Mouse (Mus musculus): ENCODE measurements around the gene Sept3. TPM values are rescaled to one million over a fixed set of nuclear protein-coding genes. Genes with fewer than 3 reads are reported as not detected.

Sept3 gene
- polyA plus RNA-seq, 1 experiment from 2014 or later: 2.0 TPM

GRCm38 (mm10) chr15:82338593-82339112 is 64.0 kb downstream of the Sept3 start, which contains the start of the genes Naga, Pheta2 and Smdt1:
Gene Naga (minus strand): TSS chr15:82338925.
Gene Pheta2 (plus strand): TSS chr15:82338942.
Gene Smdt1 (plus strand): TSS chr15:82338959.
- POLR2A ChIA-PET: interaction anchor here (0.8 to 1.5 kb wide), 3 partner anchors 14 to 57 kb away, joined by 3 to 9 read pairs (median 3); no protein-coding TSS in a partner anchor
- ATAC-seq (peak; percentile 88), DNase-seq (ENCODE audit: low read depth, low spot score) (peak; percentile 79)
- no peak for TF ChIP-seq CTCF (IDR thresholded peaks at IDR 0.05)
- CTCF ChIA-PET: interaction anchor here (1.1 to 1.8 kb wide), 3 partner anchors 14 to 19 kb away, joined by 3 to 6 read pairs (median 5); partner anchors contain the start of gene Ndufa6
- in situ Hi-C loops (cut with MboI; ENCODE audit: low pct_unique_long_range_greater_than_20kb): no loop called here
- H3K27me3 ChIP-seq: no peaks in the 10 kb centered on the region

DNA sequence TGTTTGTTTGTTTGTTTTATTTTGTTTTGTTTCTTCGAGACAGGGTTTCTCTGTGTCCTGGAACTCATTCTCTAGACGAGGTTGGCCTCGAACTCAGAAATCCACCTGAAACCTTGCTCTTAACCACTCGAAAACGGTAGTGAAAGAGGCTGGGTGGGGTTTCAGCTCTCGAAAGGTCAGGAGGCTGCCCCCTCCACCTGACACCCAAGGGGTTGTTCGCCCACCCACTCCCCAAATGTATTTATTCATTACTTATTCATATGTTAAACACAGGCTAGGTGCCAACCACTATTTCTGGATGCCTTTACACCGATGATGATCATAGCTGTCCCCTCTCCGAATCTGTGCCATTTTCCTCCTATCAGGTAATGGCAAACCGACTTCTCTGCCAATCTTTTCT is 64.5 kb downstream of the Sept3 start:
- ChIA-PET CTCF (interaction anchor here (1.5 to 1.8 kb wide), 2 partner anchors 15 kb away, joined by 5 to 6 read pairs; partner anchors contain the start of gene Ndufa6), POLR2A (interaction anchor here (0.8 to 1.5 kb wide), 3 partner anchors 34 to 57 kb away, joined by 3 to 9 read pairs (median 3); no protein-coding TSS in a partner anchor)
- no peak for ATAC-seq
- no peak for DNase-seq (ENCODE audit: low read depth, low spot score)
- in situ Hi-C loops (cut with MboI; ENCODE audit: low pct_unique_long_range_greater_than_20kb): no loop called here
- H3K27me3 ChIP-seq: no peaks in the 10 kb centered on the region
- no peak for TF ChIP-seq CTCF (IDR thresholded peaks at IDR 0.05)

GRCm38 (mm10) chr15:82339634-82340254 is 65.1 kb downstream of the Sept3 start:
- no peak for TF ChIP-seq CTCF (IDR thresholded peaks at IDR 0.05)
- POLR2A ChIA-PET: interaction anchor here (1.4 kb wide), 1 partner anchor 35 kb away, joined by 3 read pairs; no protein-coding TSS in a partner anchor
- in situ Hi-C loops (cut with MboI; ENCODE audit: low pct_unique_long_range_greater_than_20kb): no loop called here
- no peaks in the 10 kb centered on the region for H3K27me3 ChIP-seq
- CTCF ChIA-PET: interaction anchor here (1.8 kb wide), 1 partner anchor 14 kb away, joined by 5 read pairs; the partner anchor contains the start of gene Ndufa6
- ATAC-seq (no peak), DNase-seq (ENCODE audit: low read depth, low spot score) (no peak)

GRCm38 (mm10) chr15:82340414-82341035 is 65.8 kb downstream of the Sept3 start:
- H3K27me3 ChIP-seq: no peaks in the 10 kb centered on the region
- DNase-seq (ENCODE audit: low read depth, low spot score): no peak
- in situ Hi-C loops (cut with MboI; ENCODE audit: low pct_unique_long_range_greater_than_20kb): no loop called here
- ATAC-seq: no peak
- ChIA-PET CTCF (no interaction called here), POLR2A (interaction anchor here (1.4 kb wide), 1 partner anchor 36 kb away, joined by 3 read pairs; no protein-coding TSS in a partner anchor)
- TF ChIP-seq CTCF (IDR thresholded peaks at IDR 0.05): no peak

DNA sequence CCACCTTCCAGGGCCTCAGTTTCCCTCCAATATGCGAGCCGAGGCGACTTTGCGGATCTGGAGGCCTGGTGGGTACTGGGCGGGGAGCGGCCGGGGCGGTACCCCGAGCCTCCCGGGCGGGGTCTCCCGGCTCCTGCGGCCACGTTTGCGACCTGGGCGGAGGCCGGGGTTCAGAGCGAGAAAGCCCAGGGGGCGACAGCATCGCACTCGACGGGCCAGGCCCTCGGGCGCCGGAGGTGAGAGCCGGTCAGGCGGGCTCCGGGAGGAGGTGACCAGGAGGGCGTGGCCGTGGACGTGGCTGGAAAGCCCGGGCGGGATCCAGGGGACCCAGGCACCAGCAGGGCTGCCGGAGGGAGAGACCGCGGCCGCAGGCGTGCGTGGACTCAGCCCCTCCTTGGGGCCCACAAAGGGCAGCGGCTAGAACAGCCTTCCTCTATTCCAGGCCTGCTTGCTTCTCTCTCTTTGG is 66.4 kb downstream of the Sept3 start:
- CTCF ChIA-PET: no interaction called here
- in situ Hi-C loops (cut with MboI; ENCODE audit: low pct_unique_long_range_greater_than_20kb): no loop called here
- ATAC-seq: no peak
- no peak for TF ChIP-seq CTCF (IDR thresholded peaks at IDR 0.05)
- POLR2A ChIA-PET: no interaction called here
- DNase-seq (ENCODE audit: low read depth, low spot score): no peak
- no peaks in the 10 kb centered on the region for H3K27me3 ChIP-seq

- TF ChIP-seq CTCF (IDR thresholded peaks at IDR 0.05): no peak
- DNase-seq (ENCODE audit: low read depth, low spot score) (no peak), ATAC-seq (no peak)
- no peaks in the 10 kb centered on the region for H3K27me3 ChIP-seq
- ChIA-PET POLR2A (no interaction called here), CTCF (no interaction called here)
- in situ Hi-C loops (cut with MboI; ENCODE audit: low pct_unique_long_range_greater_than_20kb): no loop called here
These were observed 67.2 kb downstream of the Sept3 start for GRCm38 (mm10) chr15:82341675-82342542.

DNA sequence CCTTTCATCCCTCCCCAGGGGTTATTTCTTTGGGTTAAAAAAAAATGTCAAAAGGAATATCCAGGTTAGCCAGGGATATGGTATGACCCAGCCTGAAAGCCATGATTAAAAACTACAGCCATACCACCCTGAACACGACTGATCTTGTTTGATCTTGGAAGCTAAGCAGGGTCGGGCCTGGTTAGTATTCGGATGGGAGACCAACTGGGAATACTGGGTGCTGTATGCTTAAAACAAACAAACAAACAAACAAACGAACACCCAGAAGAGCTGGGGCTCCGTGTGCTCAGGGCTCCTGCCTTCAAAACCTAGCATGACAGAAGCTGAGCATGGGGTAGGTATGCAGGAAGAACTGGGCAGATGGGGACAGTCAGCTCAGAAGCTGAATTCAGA is 67.8 kb downstream of the Sept3 start:
- no peaks in the 10 kb centered on the region for H3K27me3 ChIP-seq
- POLR2A ChIA-PET: no interaction called here
- DNase-seq (ENCODE audit: low read depth, low spot score): no peak
- CTCF ChIA-PET: no interaction called here
- in situ Hi-C loops (cut with MboI; ENCODE audit: low pct_unique_long_range_greater_than_20kb): no loop called here
- no peak for ATAC-seq
- TF ChIP-seq CTCF (IDR thresholded peaks at IDR 0.05): no peak

DNA sequence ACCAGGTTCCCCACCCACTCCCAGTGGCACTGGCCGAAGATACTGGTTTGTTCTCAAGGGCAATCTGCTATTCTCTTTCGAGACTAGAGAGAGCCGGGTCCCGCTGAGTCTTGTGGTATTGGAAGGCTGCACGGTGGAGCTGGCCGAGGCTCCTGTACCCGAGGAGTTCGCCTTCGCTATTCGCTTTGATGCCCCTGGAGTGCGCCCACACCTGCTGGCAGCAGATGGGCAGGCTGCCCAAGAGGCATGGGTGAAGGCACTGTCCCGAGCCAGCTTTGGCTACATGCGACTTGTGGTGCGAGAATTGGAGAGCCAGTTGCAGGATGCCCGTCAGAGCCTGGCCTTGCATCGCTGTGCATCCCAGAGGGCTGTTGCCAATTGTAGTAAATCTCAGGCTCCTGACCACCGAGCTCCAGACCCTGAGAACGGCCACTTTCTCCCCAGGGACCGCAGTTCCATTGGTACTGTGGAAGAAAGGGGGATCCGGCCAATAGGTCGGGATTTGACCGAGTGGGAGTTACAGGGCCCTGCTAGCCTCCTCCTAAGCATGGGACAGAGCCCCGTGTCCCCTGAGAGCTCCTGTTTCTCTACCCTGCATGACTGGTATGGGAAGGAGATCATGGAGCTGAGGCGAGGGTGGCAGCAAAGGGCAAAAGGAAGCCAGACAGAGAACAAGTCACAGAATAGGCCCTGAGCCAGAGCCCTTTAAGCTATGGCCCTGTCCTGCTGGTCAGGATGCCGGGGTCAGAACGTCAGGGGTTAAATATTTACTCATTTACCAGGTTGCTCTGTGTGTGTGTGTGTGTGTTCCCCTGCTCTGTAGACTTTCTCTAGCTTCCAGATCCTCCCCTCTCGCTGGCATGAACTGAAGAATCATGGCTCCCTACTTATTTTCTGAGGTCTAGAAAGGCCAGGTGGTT is 68.9 kb downstream of the Sept3 start:
- in situ Hi-C loops (cut with MboI; ENCODE audit: low pct_unique_long_range_greater_than_20kb): no loop called here
- ChIA-PET CTCF (no interaction called here), POLR2A (no interaction called here)
- H3K27me3 ChIP-seq: no peaks in the 10 kb centered on the region
- no peak for TF ChIP-seq CTCF (IDR thresholded peaks at IDR 0.05)
- ATAC-seq: no peak
- no peak for DNase-seq (ENCODE audit: low read depth, low spot score)

Other genes starting within 250 kb of the Sept3 start
- 57.0 TPM for gene Desi1, start 241.0 kb upstream of the Sept3 start, polyA plus RNA-seq (2021)
- gene Snu13, start 227.3 kb upstream of the Sept3 start, polyA plus RNA-seq (2021): 120 TPM
- gene 4930407I10Rik, start 215.7 kb upstream of the Sept3 start, polyA plus RNA-seq (2021): not detected
- not detected for gene Mei1, start 204.9 kb upstream of the Sept3 start, polyA plus RNA-seq (2021)
- 18.0 TPM for gene Ccdc134, start 147.0 kb upstream of the Sept3 start, polyA plus RNA-seq (2021)
- 84.6 TPM for gene Srebf2, start 127.7 kb upstream of the Sept3 start, polyA plus RNA-seq (2021)
- gene Shisa8, start 62.1 kb upstream of the Sept3 start, polyA plus RNA-seq (2021): 0.09 TPM
- 0.03 TPM for gene Tnfrsf13c, start 50.5 kb upstream of the Sept3 start, polyA plus RNA-seq (2021)
- gene Cenpm, start 30.1 kb upstream of the Sept3 start, polyA plus RNA-seq (2021): 17.7 TPM
- gene 1500009C09Rik, start 22.5 kb upstream of the Sept3 start, polyA plus RNA-seq (2021): not detected
- not detected for gene Wbp2nl, start 24.1 kb downstream of the Sept3 start, polyA plus RNA-seq (2021)
- 123 TPM for gene Naga, start 64.0 kb downstream of the Sept3 start, polyA plus RNA-seq (2021)
- 0.27 TPM for gene Pheta2, start 64.0 kb downstream of the Sept3 start, polyA plus RNA-seq (2021)
- gene Smdt1, start 64.1 kb downstream of the Sept3 start, polyA plus RNA-seq (2021): 185 TPM
- gene Ndufa6, start 79.4 kb downstream of the Sept3 start, polyA plus RNA-seq (2021): 493 TPM
- gene Cyp2d22, start 105.4 kb downstream of the Sept3 start, polyA plus RNA-seq (2021): 6.9 TPM
- not detected for gene Cyp2d11, start 119.1 kb downstream of the Sept3 start, polyA plus RNA-seq (2021)
- gene Cyp2d10, start 132.3 kb downstream of the Sept3 start, polyA plus RNA-seq (2021): 0.30 TPM
- gene Cyp2d9, start 158.5 kb downstream of the Sept3 start, polyA plus RNA-seq (2021): not detected

Data from Patski (cell line).